Comparison of ENCODE assay signal across 8 mouse cellular contexts in the genomic region with DNA sequence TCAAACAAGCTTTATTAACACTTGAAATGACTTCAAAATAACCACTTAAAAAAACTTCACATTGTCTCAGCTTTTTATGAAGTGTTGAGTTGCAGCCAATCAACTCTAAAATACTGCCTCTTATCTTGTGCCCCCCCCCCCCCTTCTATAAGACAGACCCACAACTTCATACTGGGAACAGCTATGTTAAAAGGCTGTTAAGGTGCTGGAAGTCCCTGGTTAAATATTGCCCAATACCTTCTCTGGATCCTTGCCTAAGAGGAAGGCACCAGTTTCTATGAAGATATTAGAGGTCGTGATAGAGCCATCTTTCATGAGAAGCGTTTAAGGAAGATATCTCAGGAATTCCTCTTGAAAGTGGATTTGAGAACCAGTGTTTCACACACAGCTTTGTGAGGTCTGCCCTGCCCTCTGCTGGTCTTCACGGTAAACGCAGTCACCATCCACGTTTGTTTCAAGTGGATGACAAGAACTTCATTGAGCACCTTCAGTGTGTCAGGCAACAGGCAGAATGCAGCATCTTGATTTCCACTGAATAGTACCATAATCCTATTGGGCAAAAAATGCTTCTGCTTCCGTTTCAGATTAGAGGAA.
A peak's percentile ranks its signal among the peaks of the same experiment; 100 is the strongest.
DNase-seq lines count a peak whose midpoint lies in the region; ATAC-seq and TF ChIP-seq lines count a peak whose summit lies in the region.

No protein-coding gene starts in this region.

- H3K4me2 ChIP-seq in liver, postnatal 0 days (ENCODE audit: low read depth, low read length): no peak overlapping the region

- no peaks in the 10 kb centered on the region for H3K4me1 ChIP-seq in liver, postnatal 0 days (ENCODE audit: insufficient read depth)

- DNase-seq in 416B (ENCODE audit: low read depth): peak; percentile 59
- peak; percentile 19 for DNase-seq in MEL-GATA-1-ER (ENCODE audit: extremely low read depth, low read depth)
- peak; percentile 85 for DNase-seq in cerebellum, adult 8-10 months
- peak; percentile 81 to 94 for DNase-seq in frontal cortex, postnatal 36 days (ENCODE audit: low spot score in 2 of 2)
- DNase-seq in kidney, postnatal 25 days: peak; percentile 78 to 87
- peak; percentile 66 for DNase-seq in liver, postnatal 0 days
- peak; percentile 74 for DNase-seq in ovary, postnatal 36 days (ENCODE audit: low spot score)
- DNase-seq in yolk sac, embryonic 10.5 days (ENCODE audit: low spot score): peak; percentile 51

- no peak for ATAC-seq in liver, postnatal 0 days

- peak; percentile 86 for TF ChIP-seq CTCF in liver, postnatal 0 days (IDR thresholded peaks at IDR 0.05; ENCODE audit: low read depth)

- no peak for TF ChIP-seq EP300 in liver, postnatal 0 days (IDR thresholded peaks at IDR 0.05; ENCODE audit: low read depth)

- H3K36me3 ChIP-seq in liver, postnatal 0 days (replicated peaks; ENCODE audit: insufficient read depth, low read length): no peaks in the 10 kb centered on the region

- H3K27ac ChIP-seq in liver, postnatal 0 days (ENCODE audit: low read depth): no peak overlapping the region

- H3K27me3 ChIP-seq in liver, postnatal 0 days (ENCODE audit: insufficient read depth, low read length): no peaks in the 10 kb centered on the region

- WGBS in liver, postnatal 0 days (ENCODE audit: insufficient replicate concordance): 4% methylated on average over 6 of the region's 6 CpGs

- no peak overlapping the region for H3K9ac ChIP-seq in liver, postnatal 0 days (replicated peaks)

- no peak overlapping the region for H3K4me3 ChIP-seq in liver, postnatal 0 days (ENCODE audit: low read depth, low read length)

- H3K9me3 ChIP-seq in liver, postnatal 0 days (ENCODE audit: low read length): no peaks in the 10 kb centered on the region

Comparison
In these comparisons a context has a peak if more than half of its experiments do, and no peak if none do; other contexts are left out.
1. DNase-seq: peak in every context shown above with its lines; median percentile 88 in frontal cortex, postnatal 36 days; 85 in cerebellum, adult 8-10 months; 82 in kidney, postnatal 25 days; 74 in ovary, postnatal 36 days; 66 in liver, postnatal 0 days; 59 in 416B; 51 in yolk sac, embryonic 10.5 days; 19 in MEL-GATA-1-ER.